Mouse (Mus musculus): ENCODE measurements around the gene Erich2. TPM values are rescaled to one million over a fixed set of nuclear protein-coding genes. Genes with fewer than 3 reads are reported as not detected.

Erich2 gene
- total and polyA plus RNA-seq, 2 experiments from 2014 or later = 0.66 to 3.4 TPM

GRCm38 (mm10) chr2:70551446-70551845 is 42.8 kb downstream of the Erich2 start:
- H3K4me2 ChIP-seq (ENCODE audit: low read depth, low read length, poor library complexity, severe bottlenecking) = no peak overlapping the region
- no peaks in the 10 kb centered on the region for H3K36me3 ChIP-seq (ENCODE audit: insufficient read depth, low read length)
- no peaks in the 10 kb centered on the region for H3K4me1 ChIP-seq (ENCODE audit: insufficient read depth, low read length)
- no peak overlapping the region for H3K9ac ChIP-seq (replicated peaks; ENCODE audit: low read length, poor library complexity, severe bottlenecking)
- no peaks in the 10 kb centered on the region for H3K27me3 ChIP-seq (ENCODE audit: insufficient read depth, low read length)
- no peaks in the 10 kb centered on the region for H3K9me3 ChIP-seq (ENCODE audit: low read length)
- H3K27ac ChIP-seq (ENCODE audit: low read depth, low read length) = no peak overlapping the region
- no peak overlapping the region for H3K4me3 ChIP-seq (ENCODE audit: low read depth, low read length)
- ATAC-seq (ENCODE audit: low FRiP score) = no peak
- WGBS = 78% methylated on average over 2 of the region's 2 CpGs
- no peak for DNase-seq (ENCODE audit: low spot score)
- TF ChIP-seq CTCF (IDR thresholded peaks at IDR 0.05) = no peak

GRCm38 (mm10) chr2:70552067-70552598 is 43.5 kb downstream of the Erich2 start:
- H3K4me2 ChIP-seq (ENCODE audit: low read depth, low read length, poor library complexity, severe bottlenecking) = no peak overlapping the region
- no peak for DNase-seq (ENCODE audit: low spot score)
- no peaks in the 10 kb centered on the region for H3K36me3 ChIP-seq (ENCODE audit: insufficient read depth, low read length)
- H3K27ac ChIP-seq (ENCODE audit: low read depth, low read length) = no peak overlapping the region
- TF ChIP-seq CTCF (IDR thresholded peaks at IDR 0.05) = no peak
- H3K9me3 ChIP-seq (ENCODE audit: low read length) = no peaks in the 10 kb centered on the region
- WGBS = 89% methylated on average over 15 of the region's 15 CpGs
- H3K27me3 ChIP-seq (ENCODE audit: insufficient read depth, low read length) = no peaks in the 10 kb centered on the region
- no peak overlapping the region for H3K4me3 ChIP-seq (ENCODE audit: low read depth, low read length)
- no peak for ATAC-seq (ENCODE audit: low FRiP score)
- H3K9ac ChIP-seq (replicated peaks; ENCODE audit: low read length, poor library complexity, severe bottlenecking) = no peak overlapping the region
- H3K4me1 ChIP-seq (ENCODE audit: insufficient read depth, low read length) = no peaks in the 10 kb centered on the region

GRCm38 (mm10) chr2:70552772-70553171 is 44.2 kb downstream of the Erich2 start, which contains the start of gene Gad1:
Gad1 (plus strand) TSS chr2:70553072.
- WGBS = 72% methylated on average over 4 of the region's 4 CpGs

GRCm38 (mm10) chr2:70553826-70554225 is 45.2 kb downstream of the Erich2 start:
- no peaks in the 10 kb centered on the region for H3K9me3 ChIP-seq (ENCODE audit: low read length)

More at GRCm38 (mm10) chr2:70552772-70553171, 44.2 kb downstream of the Erich2 start, which contains the start of gene Gad1:
- no peaks in the 10 kb centered on the region for H3K27me3 ChIP-seq (ENCODE audit: insufficient read depth, low read length)
- no peaks in the 10 kb centered on the region for H3K4me1 ChIP-seq (ENCODE audit: insufficient read depth, low read length)
- no peak within 1 kb of the TSS for H3K27ac ChIP-seq (ENCODE audit: low read depth, low read length)
- no peaks in the 10 kb centered on the region for H3K9me3 ChIP-seq (ENCODE audit: low read length)
- no peak within 1 kb of the TSS for H3K4me2 ChIP-seq (ENCODE audit: low read depth, low read length, poor library complexity, severe bottlenecking)
- no peak within 1 kb of the TSS for H3K4me3 ChIP-seq (ENCODE audit: low read depth, low read length)
- H3K9ac ChIP-seq (replicated peaks; ENCODE audit: low read length, poor library complexity, severe bottlenecking) = no peak within 1 kb of the TSS
- DNase-seq (ENCODE audit: low spot score) = no peak
- TF ChIP-seq CTCF (IDR thresholded peaks at IDR 0.05) = no peak
- no peaks in the 10 kb centered on the region for H3K36me3 ChIP-seq (ENCODE audit: insufficient read depth, low read length)
- no peak for ATAC-seq (ENCODE audit: low FRiP score)

GRCm38 (mm10) chr2:70558112-70558842 is 49.7 kb downstream of the Erich2 start:
- H3K27me3 ChIP-seq (ENCODE audit: insufficient read depth, low read length) = 0 out of 2 replicates have a peak, but pooled peaks cover 10% of the 10 kb centered on the region
- no peaks in the 10 kb centered on the region for H3K36me3 ChIP-seq (ENCODE audit: insufficient read depth, low read length)
- no peaks in the 10 kb centered on the region for H3K4me1 ChIP-seq (ENCODE audit: insufficient read depth, low read length)
- H3K9me3 ChIP-seq (ENCODE audit: low read length) = no peaks in the 10 kb centered on the region
- WGBS = 4% methylated on average over 17 of the region's 18 CpGs
- peak; percentile 65; the same call in 1 of the 2 replicates for ATAC-seq (ENCODE audit: low FRiP score)
- peak; percentile 98 for DNase-seq (ENCODE audit: low spot score)
- H3K4me3 ChIP-seq (ENCODE audit: low read depth, low read length) = peak overlapping the region; percentile 27; the same call in 1 of the 2 replicates
- 0 out of 2 replicates have a peak overlapping the region, but pooled peaks have one; percentile 36 for H3K9ac ChIP-seq (replicated peaks; ENCODE audit: low read length, poor library complexity, severe bottlenecking)
- peak overlapping the region; percentile 67 for H3K27ac ChIP-seq (ENCODE audit: low read depth, low read length)
- TF ChIP-seq CTCF (IDR thresholded peaks at IDR 0.05) = peak; percentile 94
- H3K4me2 ChIP-seq (ENCODE audit: low read depth, low read length, poor library complexity, severe bottlenecking) = peak overlapping the region; percentile 60

More at GRCm38 (mm10) chr2:70553826-70554225, 45.2 kb downstream of the Erich2 start:
- H3K36me3 ChIP-seq (ENCODE audit: insufficient read depth, low read length) = no peaks in the 10 kb centered on the region
- no peak overlapping the region for H3K9ac ChIP-seq (replicated peaks; ENCODE audit: low read length, poor library complexity, severe bottlenecking)
- no peaks in the 10 kb centered on the region for H3K4me1 ChIP-seq (ENCODE audit: insufficient read depth, low read length)
- 0 out of 2 replicates have a peak, but pooled peaks cover 1% of the 10 kb centered on the region for H3K27me3 ChIP-seq (ENCODE audit: insufficient read depth, low read length)
- ATAC-seq (ENCODE audit: low FRiP score) (no peak), DNase-seq (ENCODE audit: low spot score) (no peak)
- no peak overlapping the region for H3K27ac ChIP-seq (ENCODE audit: low read depth, low read length)
- H3K4me2 ChIP-seq (ENCODE audit: low read depth, low read length, poor library complexity, severe bottlenecking) = no peak overlapping the region
- H3K4me3 ChIP-seq (ENCODE audit: low read depth, low read length) = no peak overlapping the region
- no peak for TF ChIP-seq CTCF (IDR thresholded peaks at IDR 0.05)
- WGBS = 83% methylated on average over 3 of the region's 3 CpGs

All from midbrain, postnatal 0 days (tissue).